Mouse (Mus musculus) right cerebral cortex, postnatal 36 days (tissue): ENCODE measurements at regions not wholly inside any gene's neighbourhood (a gene's known extent, or its start where the extent isn't known, plus 50 kb on each side); places are given as distances from the start of the nearest gene placed in this dataset.

ENCODE experiments used
- DNase-seq, 2 experiments: peaks; one replicate each; pipeline ENCODE4 v3.0.0; 2022; ENCODE audit warnings: low spot score in 2 of 2, mixed read lengths in 1 of 2

DNA sequence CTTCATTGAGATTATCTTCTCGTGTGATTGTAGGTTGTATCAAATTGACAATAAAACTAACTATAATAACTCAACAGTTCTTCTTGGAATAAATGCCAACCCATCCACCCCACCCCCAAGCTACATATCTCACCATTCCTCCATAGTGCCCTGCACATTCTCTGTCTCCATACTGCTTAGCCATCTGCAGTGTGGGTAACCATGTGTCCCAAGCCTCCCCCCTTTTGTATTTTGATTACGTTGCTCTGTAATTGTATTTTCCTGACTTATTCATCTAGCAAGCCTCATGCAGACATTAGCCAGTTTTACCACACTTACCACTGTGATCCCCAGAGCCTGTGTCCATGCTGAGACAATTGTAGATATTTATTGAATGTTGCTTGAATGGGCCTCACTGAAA lies 129.7 kb upstream of the Smarca2 start:
- DNase-seq, result no peak

GRCm38 (mm10) chr19:26475754-26476153 lies 129.1 kb upstream of the Smarca2 start:
- DNase-seq, result peak in 1 of 2 experiments; percentile 10

DNA sequence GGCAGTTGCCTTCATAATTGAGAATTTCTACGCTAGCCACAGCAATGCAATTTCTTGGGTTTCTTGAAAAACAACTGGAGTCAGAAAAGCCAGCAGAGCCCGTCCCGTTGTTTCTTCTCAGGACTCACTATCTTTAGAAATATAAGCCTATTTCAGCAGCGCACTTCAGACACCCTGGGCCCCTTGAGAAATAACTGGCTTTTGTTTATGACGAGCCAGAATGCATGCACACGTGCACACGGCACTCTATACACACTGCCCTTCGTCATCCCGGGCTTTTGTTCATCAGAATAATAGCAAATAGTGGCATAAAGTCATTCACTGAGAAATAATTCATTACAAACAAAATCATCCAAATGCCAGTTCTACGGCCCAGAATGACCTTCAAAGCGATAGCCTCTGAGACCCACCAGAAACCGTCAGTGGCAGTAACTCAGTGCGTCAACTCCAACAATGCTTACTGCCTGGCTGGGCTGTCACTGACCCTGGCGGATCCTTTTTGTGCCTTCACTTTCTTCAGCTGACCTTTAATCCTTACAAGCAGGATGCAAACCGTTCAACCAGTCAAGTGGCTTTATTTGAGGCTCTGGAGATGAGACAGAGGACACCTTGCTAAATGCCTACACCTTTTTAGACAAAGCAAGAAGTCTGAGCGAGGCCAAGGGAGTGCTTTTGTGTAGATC lies 126.7 kb upstream of the Smarca2 start:
- no peak for DNase-seq

DNA sequence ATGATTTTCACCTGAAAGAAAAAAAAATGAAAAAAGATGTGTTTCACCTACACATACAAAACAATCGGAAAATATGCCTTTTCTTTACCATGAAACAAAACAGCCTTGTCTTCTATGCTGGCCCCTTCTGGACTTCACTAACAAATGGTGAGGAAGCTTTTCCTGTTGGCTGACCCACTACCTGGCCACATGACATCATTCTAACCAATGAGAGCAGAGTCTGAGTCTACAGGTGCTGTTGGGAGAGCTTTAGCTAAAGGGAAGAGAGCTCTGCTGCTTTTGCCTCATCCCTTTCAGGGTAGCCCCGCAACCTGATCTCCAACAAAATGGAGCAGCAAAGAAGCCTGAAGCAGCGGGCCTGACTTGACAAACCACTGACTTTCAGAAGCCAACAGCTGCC lies 120.5 kb upstream of the Smarca2 start:
- DNase-seq, result no peak

DNA sequence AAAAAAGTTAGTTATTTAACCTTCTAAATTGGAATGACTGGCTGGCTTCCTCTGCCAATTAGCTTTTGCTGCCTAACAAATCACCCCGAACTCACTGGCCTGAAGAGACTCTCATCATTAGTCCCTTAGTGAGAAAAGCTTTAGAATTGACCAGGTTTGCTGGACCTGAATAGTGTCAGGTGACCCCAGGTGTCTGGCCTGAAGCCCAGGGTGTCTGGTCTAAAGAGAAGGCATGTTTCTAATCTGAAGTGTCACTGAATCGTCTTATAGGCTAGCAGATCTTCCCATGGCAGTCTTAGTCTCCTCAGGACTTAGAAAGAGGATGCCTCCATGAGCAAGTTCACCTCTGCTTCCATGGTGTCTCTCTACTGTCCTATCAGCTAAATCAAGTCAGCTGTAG lies 112.0 kb upstream of the Smarca2 start:
- no peak for DNase-seq

DNA sequence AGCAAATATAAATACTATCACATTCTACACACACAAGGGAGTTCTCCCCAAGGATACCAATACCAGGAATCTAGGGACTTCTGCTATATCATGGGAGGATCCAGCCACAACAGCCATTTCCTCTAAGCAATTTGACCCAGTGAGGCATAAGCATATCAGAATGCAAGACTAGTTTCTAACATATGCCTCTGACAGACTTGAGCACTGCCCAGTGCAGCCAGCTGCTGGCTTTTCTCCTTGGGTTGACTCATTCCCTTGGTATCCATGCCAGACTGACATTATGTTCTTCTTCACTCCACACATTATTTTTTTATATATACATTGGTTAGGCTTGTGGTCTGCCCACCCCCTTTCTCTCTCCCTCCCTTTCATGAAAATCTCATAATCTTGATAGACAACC lies 103.8 kb upstream of the Smarca2 start:
- no peak for DNase-seq

DNA sequence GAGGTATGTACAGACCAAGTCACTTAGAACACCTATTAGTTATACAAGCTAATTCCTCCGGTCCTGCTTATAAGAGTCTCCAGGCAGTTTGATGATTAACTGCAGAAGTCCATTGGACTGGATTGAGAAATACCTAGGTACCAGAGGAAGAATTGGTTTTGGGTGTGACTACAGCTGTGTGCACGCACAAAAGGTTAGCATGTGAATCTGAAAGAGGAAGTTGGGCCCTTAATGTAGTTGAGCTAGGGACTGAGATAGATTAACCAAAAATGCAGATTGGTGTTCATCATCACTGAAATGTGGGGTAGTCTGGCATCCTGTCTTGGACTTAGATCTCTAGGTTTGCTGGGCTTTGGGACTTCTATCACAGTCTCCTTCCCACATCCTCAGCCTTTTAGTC lies 100.8 kb upstream of the Smarca2 start:
- DNase-seq, result no peak

DNA sequence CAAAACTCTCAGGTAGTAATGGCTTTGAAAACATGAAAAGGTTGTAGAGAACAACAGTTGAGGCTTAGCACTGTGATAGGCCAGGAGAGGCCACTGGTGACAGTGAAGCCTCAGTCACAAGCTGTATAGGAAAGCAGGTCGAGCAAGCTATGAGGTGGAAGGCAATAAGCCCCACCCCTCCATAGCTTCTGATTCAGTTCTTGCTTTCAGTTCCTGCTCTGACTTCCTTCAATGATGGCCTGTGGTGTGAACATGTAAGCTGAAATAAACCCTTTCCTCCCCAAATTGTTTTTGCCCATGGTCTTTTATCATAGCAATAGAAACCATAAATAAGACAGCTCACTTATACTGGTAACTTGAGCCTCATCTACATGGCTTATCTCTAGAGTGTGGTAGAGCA lies 98.0 kb upstream of the Smarca2 start:
- DNase-seq, result no peak

DNA sequence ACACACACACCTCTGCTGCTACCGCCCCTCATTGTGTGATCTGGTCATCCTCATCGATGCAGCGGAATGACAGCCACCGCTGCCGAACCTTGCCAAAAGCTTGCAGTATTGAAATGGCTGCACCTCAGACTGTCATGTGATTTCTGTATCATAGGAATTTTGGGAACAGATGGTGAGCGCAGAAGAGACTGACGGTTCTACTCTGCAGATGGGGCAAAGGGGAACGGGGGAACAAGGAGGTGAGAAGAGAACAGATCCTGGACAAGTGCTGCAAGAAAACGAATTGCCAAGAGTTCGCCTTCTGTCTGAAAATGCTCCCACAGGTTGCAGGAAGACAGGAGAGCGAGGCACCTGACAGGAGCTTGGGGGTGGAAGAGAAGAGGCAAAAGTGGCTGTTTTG lies 96.9 kb upstream of the Smarca2 start:
- DNase-seq, result no peak

- no peak for DNase-seq
These were observed 96.2 kb upstream of the Smarca2 start for GRCm38 (mm10) chr19:26508616-26509015.

DNA sequence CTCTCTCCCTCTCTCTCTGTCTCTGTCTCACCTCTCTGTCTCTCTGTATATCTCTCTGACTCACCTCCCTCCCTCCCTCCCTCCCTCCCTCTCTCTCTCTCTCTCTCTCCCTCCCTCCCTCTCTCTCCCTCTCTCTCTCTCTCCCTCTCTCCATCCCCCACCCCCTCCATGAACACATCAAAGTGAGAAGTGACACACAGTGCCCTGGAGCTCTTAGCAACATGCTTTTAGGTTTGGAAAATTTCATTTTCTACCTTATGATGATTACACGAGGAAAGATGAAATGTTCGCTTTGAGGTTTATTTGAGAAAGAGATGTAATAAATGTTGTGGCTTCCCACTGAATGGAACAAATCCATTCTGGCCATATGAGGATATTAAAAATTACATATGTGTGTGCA lies 95.6 kb upstream of the Smarca2 start:
- DNase-seq, result no peak

GRCm38 (mm10) chr19:26510185-26510584 lies 94.7 kb upstream of the Smarca2 start:
- DNase-seq, result no peak

- DNase-seq, result no peak
These were observed 94.0 kb upstream of the Smarca2 start for GRCm38 (mm10) chr19:26510887-26511286.

DNA sequence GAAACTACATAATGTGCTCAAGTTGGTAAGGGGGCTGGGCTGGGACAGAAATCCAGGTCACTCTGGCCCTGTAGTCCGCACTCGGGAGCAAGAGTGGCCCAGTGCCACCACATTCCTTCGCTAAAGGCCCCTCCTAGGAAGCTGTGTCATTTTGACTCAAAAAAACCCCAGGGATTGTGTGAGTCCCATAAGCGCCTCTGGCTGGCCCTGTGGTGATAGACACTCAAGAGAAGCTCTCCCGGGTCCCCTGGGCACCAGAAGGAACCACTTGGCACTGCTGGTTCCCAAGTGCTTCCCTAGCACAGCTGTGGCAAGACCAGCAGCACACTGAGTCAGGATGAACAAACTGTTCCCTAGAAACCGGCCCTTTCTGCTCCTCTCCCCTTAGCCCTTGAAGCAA lies 93.1 kb upstream of the Smarca2 start:
- no peak for DNase-seq

- no peak for DNase-seq
These were observed 80.3 kb upstream of the Smarca2 start for GRCm38 (mm10) chr19:26524583-26524982.

GRCm38 (mm10) chr19:26531390-26531789 lies 73.5 kb upstream of the Smarca2 start:
- DNase-seq, result no peak

GRCm38 (mm10) chr19:26532509-26532908 lies 72.3 kb upstream of the Smarca2 start:
- DNase-seq, result peak in 1 of 2 experiments; percentile 36

- DNase-seq, result no peak
These were observed 59.2 kb upstream of the Smarca2 start for GRCm38 (mm10) chr19:26545671-26546070.

- no peak for DNase-seq
These were observed 57.3 kb upstream of the Smarca2 start for GRCm38 (mm10) chr19:26547522-26547921.

- no peak for DNase-seq
These were observed 56.1 kb upstream of the Smarca2 start for GRCm38 (mm10) chr19:26548562-26549270.

- no peak for DNase-seq
These were observed 54.6 kb upstream of the Smarca2 start for GRCm38 (mm10) chr19:26550299-26550698.
